Mouse (Mus musculus): ENCODE data around the gene Gabpa. TPM values are rescaled to one million over a fixed set of nuclear protein-coding genes. Genes with fewer than 3 reads are reported as not detected.

Gabpa gene
- polyA plus RNA-seq, 1 experiment from 2014 or later: 41.2 TPM

- no peak overlapping the region for H3K9ac ChIP-seq (ENCODE audit: low read length)
- H3K27me3 ChIP-seq (ENCODE audit: control insufficient read depth, insufficient read depth, low read length): no peaks in the 10 kb centered on the region
- H3K36me3 ChIP-seq (ENCODE audit: control insufficient read depth, insufficient read depth, low read length): no peaks in the 10 kb centered on the region
- H3K27ac ChIP-seq (ENCODE audit: low read depth, low read length): no peak overlapping the region
- WGBS: 71% methylated on average over 8 of the region's 8 CpGs
- peak; percentile 81 for DNase-seq (ENCODE audit: low spot score, missing footprints)
- no peak overlapping the region for H3K4me2 ChIP-seq
- no peaks in the 10 kb centered on the region for H3K9me3 ChIP-seq (ENCODE audit: control insufficient read depth, low read length)
- H3K4me3 ChIP-seq (ENCODE audit: low read depth, low read length): no peak overlapping the region
- ATAC-seq (ENCODE audit: low FRiP score): no peak
- H3K4me1 ChIP-seq (ENCODE audit: control insufficient read depth, insufficient read depth, low read length): no peaks in the 10 kb centered on the region
Measured at GRCm38 (mm10) chr16:84876082-84876481, 41.4 kb downstream of the Gabpa start.

- 22% methylated on average over 5 of the region's 5 CpGs for WGBS
- Histone ChIP-seq H3K36me3 (ENCODE audit: control insufficient read depth, insufficient read depth, low read length) (no peaks in the 10 kb centered on the region), H3K9me3 (ENCODE audit: control insufficient read depth, low read length) (no peaks in the 10 kb centered on the region), H3K4me3 (ENCODE audit: low read depth, low read length) (no peak overlapping the region), H3K4me1 (ENCODE audit: control insufficient read depth, insufficient read depth, low read length) (no peaks in the 10 kb centered on the region), H3K4me2 (no peak overlapping the region), H3K9ac (ENCODE audit: low read length) (no peak overlapping the region), H3K27me3 (ENCODE audit: control insufficient read depth, insufficient read depth, low read length) (no peaks in the 10 kb centered on the region), H3K27ac (ENCODE audit: low read depth, low read length) (no peak overlapping the region)
- DNase-seq (ENCODE audit: low spot score, missing footprints) (peak; percentile 98), ATAC-seq (ENCODE audit: low FRiP score) (peak; percentile 61)
Measured at GRCm38 (mm10) chr16:84879146-84879545, 44.4 kb downstream of the Gabpa start.

GRCm38 (mm10) chr16:84881168-84881567 is 46.4 kb downstream of the Gabpa start:
- Histone ChIP-seq H3K9me3 (ENCODE audit: control insufficient read depth, low read length) (no peaks in the 10 kb centered on the region), H3K4me2 (no peak overlapping the region), H3K9ac (ENCODE audit: low read length) (no peak overlapping the region), H3K4me1 (ENCODE audit: control insufficient read depth, insufficient read depth, low read length) (no peaks in the 10 kb centered on the region), H3K4me3 (ENCODE audit: low read depth, low read length) (no peak overlapping the region), H3K27ac (ENCODE audit: low read depth, low read length) (no peak overlapping the region), H3K36me3 (ENCODE audit: control insufficient read depth, insufficient read depth, low read length) (no peaks in the 10 kb centered on the region), H3K27me3 (ENCODE audit: control insufficient read depth, insufficient read depth, low read length) (no peaks in the 10 kb centered on the region)
- DNase-seq (ENCODE audit: low spot score, missing footprints) (peak; percentile 41), ATAC-seq (ENCODE audit: low FRiP score) (no peak)
- WGBS: 89% methylated on average over 9 of the region's 9 CpGs

- H3K27me3 ChIP-seq (ENCODE audit: control insufficient read depth, insufficient read depth, low read length): no peaks in the 10 kb centered on the region
- no peak overlapping the region for H3K4me2 ChIP-seq
- no peak overlapping the region for H3K9ac ChIP-seq (ENCODE audit: low read length)
- H3K27ac ChIP-seq (ENCODE audit: low read depth, low read length): no peak overlapping the region
- ATAC-seq (ENCODE audit: low FRiP score) (no peak), DNase-seq (ENCODE audit: low spot score, missing footprints) (peak; percentile 49)
- H3K9me3 ChIP-seq (ENCODE audit: control insufficient read depth, low read length): no peaks in the 10 kb centered on the region
- H3K4me3 ChIP-seq (ENCODE audit: low read depth, low read length): no peak overlapping the region
- 94% methylated on average over 7 of the region's 8 CpGs for WGBS
- no peaks in the 10 kb centered on the region for H3K4me1 ChIP-seq (ENCODE audit: control insufficient read depth, insufficient read depth, low read length)
- H3K36me3 ChIP-seq (ENCODE audit: control insufficient read depth, insufficient read depth, low read length): no peaks in the 10 kb centered on the region
Measured at GRCm38 (mm10) chr16:84881754-84882321, 47.1 kb downstream of the Gabpa start.

- DNase-seq (ENCODE audit: low spot score, missing footprints): peak; percentile 31
- Histone ChIP-seq H3K27me3 (ENCODE audit: control insufficient read depth, insufficient read depth, low read length) (no peaks in the 10 kb centered on the region), H3K9me3 (ENCODE audit: control insufficient read depth, low read length) (no peaks in the 10 kb centered on the region), H3K9ac (ENCODE audit: low read length) (no peak overlapping the region), H3K27ac (ENCODE audit: low read depth, low read length) (no peak overlapping the region), H3K4me3 (ENCODE audit: low read depth, low read length) (no peak overlapping the region), H3K4me1 (ENCODE audit: control insufficient read depth, insufficient read depth, low read length) (no peaks in the 10 kb centered on the region), H3K36me3 (ENCODE audit: control insufficient read depth, insufficient read depth, low read length) (no peaks in the 10 kb centered on the region), H3K4me2 (no peak overlapping the region)
- ATAC-seq (ENCODE audit: low FRiP score): no peak
- WGBS: 85% methylated on average over 8 of the region's 8 CpGs
Measured at GRCm38 (mm10) chr16:84884572-84884971, 49.8 kb downstream of the Gabpa start.

- Histone ChIP-seq H3K4me3 (ENCODE audit: low read depth, low read length) (no peak overlapping the region), H3K36me3 (ENCODE audit: control insufficient read depth, insufficient read depth, low read length) (no peaks in the 10 kb centered on the region), H3K4me1 (ENCODE audit: control insufficient read depth, insufficient read depth, low read length) (no peaks in the 10 kb centered on the region), H3K4me2 (no peak overlapping the region), H3K9me3 (ENCODE audit: control insufficient read depth, low read length) (no peaks in the 10 kb centered on the region), H3K9ac (ENCODE audit: low read length) (no peak overlapping the region), H3K27me3 (ENCODE audit: control insufficient read depth, insufficient read depth, low read length) (no peaks in the 10 kb centered on the region), H3K27ac (ENCODE audit: low read depth, low read length) (no peak overlapping the region)
- DNase-seq (ENCODE audit: low spot score, missing footprints) (peak; percentile 45), ATAC-seq (ENCODE audit: low FRiP score) (no peak)
- WGBS: 90% methylated on average over 4 of the region's 4 CpGs
Measured at GRCm38 (mm10) chr16:84902995-84903394, 68.3 kb downstream of the Gabpa start.

- no peaks in the 10 kb centered on the region; the same call in 1 of the 2 replicates for H3K4me1 ChIP-seq (ENCODE audit: control insufficient read depth, insufficient read depth, low read length)
- H3K4me3 ChIP-seq (ENCODE audit: low read depth, low read length): no peak overlapping the region
- no peak overlapping the region for H3K27ac ChIP-seq (ENCODE audit: low read depth, low read length)
- no peaks in the 10 kb centered on the region for H3K36me3 ChIP-seq (ENCODE audit: control insufficient read depth, insufficient read depth, low read length)
- ATAC-seq (ENCODE audit: low FRiP score) (no peak), DNase-seq (ENCODE audit: low spot score, missing footprints) (no peak)
- H3K4me2 ChIP-seq: no peak overlapping the region
- WGBS: 89% methylated on average over 8 of the region's 8 CpGs
- H3K9me3 ChIP-seq (ENCODE audit: control insufficient read depth, low read length): no peaks in the 10 kb centered on the region
- H3K9ac ChIP-seq (ENCODE audit: low read length): no peak overlapping the region
- H3K27me3 ChIP-seq (ENCODE audit: control insufficient read depth, insufficient read depth, low read length): no peaks in the 10 kb centered on the region
Measured at GRCm38 (mm10) chr16:84911477-84912165, 76.9 kb downstream of the Gabpa start.

Other genes starting within 250 kb of the Gabpa start
- gene Mrpl39, start 99.2 kb upstream of the Gabpa start, polyA plus RNA-seq (2014; fragmentation: Nextera tagmentation; extraction: Ambion mirVana): 60.2 and 60.4 TPM in 2 replicates
- 95.1 and 102 TPM in 2 replicates for gene Jam2, start 60.8 kb upstream of the Gabpa start, polyA plus RNA-seq (2014; fragmentation: Nextera tagmentation; extraction: Ambion mirVana)
- 778 and 822 TPM in 2 replicates for gene Atp5j, start 700 bp downstream of the Gabpa start, polyA plus RNA-seq (2014; fragmentation: Nextera tagmentation; extraction: Ambion mirVana)

Measured in midbrain, embryonic 11.5 days (tissue).